Mouse (Mus musculus): ENCODE results near the gene Ulk4. TPM values are rescaled to one million over a fixed set of nuclear protein-coding genes. Genes with fewer than 3 reads are reported as not detected.

Gene Ulk4
- polyA plus RNA-seq, 1 experiment from 2014 or later: 198 TPM

DNA sequence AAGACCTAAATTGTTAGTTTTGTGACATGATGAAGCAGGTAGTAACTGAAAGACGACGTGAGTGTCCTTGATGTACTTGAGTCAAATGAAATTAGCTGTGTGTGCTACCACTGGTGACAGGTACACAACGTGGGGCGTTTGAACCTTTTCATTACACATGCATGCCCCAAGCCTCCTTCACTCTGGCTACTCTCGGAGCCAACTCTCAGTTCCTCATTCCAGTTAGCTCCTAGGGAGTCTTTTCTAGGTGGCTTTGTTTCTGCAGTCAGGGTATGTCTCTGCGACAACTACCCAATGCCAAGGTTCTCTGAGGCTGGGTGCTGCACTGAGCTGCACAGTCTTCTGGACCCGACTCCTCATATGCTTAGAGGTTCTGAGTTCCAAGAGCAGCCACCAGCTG, 100.6 kb downstream of the Ulk4 start:
- no peaks in the 10 kb centered on the region for H3K9me3 ChIP-seq
- H3K4me2 ChIP-seq (replicated peaks): no peak overlapping the region

GRCm38 (mm10) chr9:121175201-121175600, 101.8 kb downstream of the Ulk4 start:
- Histone ChIP-seq H3K4me2 (replicated peaks) (no peak overlapping the region), H3K9me3 (no peaks in the 10 kb centered on the region), H3K36me3 (no peaks in the 10 kb centered on the region), H3K27ac (no peak overlapping the region), H3K9ac (no peak overlapping the region), H3K4me1 (no peaks in the 10 kb centered on the region), H3K4me3 (no peak overlapping the region), H3K27me3 (no peaks in the 10 kb centered on the region)
- no peak for ATAC-seq (ENCODE audit: insufficient number of reproducible peaks, insufficient read depth, low FRiP score, low TSS enrichment)
- WGBS: 86% methylated on average over 11 of the region's 11 CpGs

More for the DNA sequence above, 100.6 kb downstream of the Ulk4 start:
- 87% methylated on average over 7 of the region's 7 CpGs for WGBS
- no peak overlapping the region for H3K4me3 ChIP-seq
- H3K27me3 ChIP-seq: no peaks in the 10 kb centered on the region
- H3K9ac ChIP-seq: no peak overlapping the region
- no peaks in the 10 kb centered on the region for H3K36me3 ChIP-seq
- no peak for ATAC-seq (ENCODE audit: insufficient number of reproducible peaks, insufficient read depth, low FRiP score, low TSS enrichment)
- no peaks in the 10 kb centered on the region for H3K4me1 ChIP-seq
- no peak overlapping the region for H3K27ac ChIP-seq

- 87% methylated on average over 6 of the region's 6 CpGs for WGBS
- no peaks in the 10 kb centered on the region for H3K27me3 ChIP-seq
- no peaks in the 10 kb centered on the region for H3K4me1 ChIP-seq
- no peak overlapping the region for H3K9ac ChIP-seq
- H3K4me2 ChIP-seq (replicated peaks): no peak overlapping the region
- no peak overlapping the region for H3K4me3 ChIP-seq
- ATAC-seq (ENCODE audit: insufficient number of reproducible peaks, insufficient read depth, low FRiP score, low TSS enrichment): no peak
- H3K27ac ChIP-seq: no peak overlapping the region
- no peaks in the 10 kb centered on the region for H3K9me3 ChIP-seq
- no peaks in the 10 kb centered on the region for H3K36me3 ChIP-seq
Measured at GRCm38 (mm10) chr9:121172123-121172522, 104.9 kb downstream of the Ulk4 start.

GRCm38 (mm10) chr9:121171609-121172008, 105.4 kb downstream of the Ulk4 start:
- no peak overlapping the region for H3K4me2 ChIP-seq (replicated peaks)
- H3K36me3 ChIP-seq: no peaks in the 10 kb centered on the region
- H3K9ac ChIP-seq: no peak overlapping the region
- no peak for ATAC-seq (ENCODE audit: insufficient number of reproducible peaks, insufficient read depth, low FRiP score, low TSS enrichment)
- H3K4me3 ChIP-seq: no peak overlapping the region
- H3K4me1 ChIP-seq: no peaks in the 10 kb centered on the region
- no peak overlapping the region for H3K27ac ChIP-seq
- H3K9me3 ChIP-seq: no peaks in the 10 kb centered on the region
- H3K27me3 ChIP-seq: no peaks in the 10 kb centered on the region
- WGBS: 64% methylated on average over 6 of the region's 6 CpGs

- 77% methylated on average over 7 of the region's 7 CpGs for WGBS
- H3K27me3 ChIP-seq: no peaks in the 10 kb centered on the region
- no peak for ATAC-seq (ENCODE audit: insufficient number of reproducible peaks, insufficient read depth, low FRiP score, low TSS enrichment)
Measured at GRCm38 (mm10) chr9:121164607-121165006, 112.4 kb downstream of the Ulk4 start.

DNA sequence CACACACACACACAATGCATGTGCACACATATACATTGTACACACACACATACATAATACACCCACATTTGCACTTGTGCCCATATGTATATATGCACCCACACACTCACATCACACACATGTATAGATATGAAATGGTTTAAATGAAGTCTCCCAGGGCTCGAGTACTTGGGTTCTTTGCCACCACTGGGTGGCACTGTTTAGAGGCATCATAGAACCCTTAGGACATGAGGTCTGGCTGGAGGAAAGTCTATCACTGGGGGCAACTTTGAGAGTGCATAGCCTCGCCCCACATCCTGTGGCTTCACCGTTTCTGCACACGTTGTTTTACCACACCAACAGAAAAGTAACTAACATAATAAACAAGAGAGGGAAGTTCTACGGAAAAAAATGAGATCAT, 114.2 kb downstream of the Ulk4 start:
- no peak overlapping the region for H3K9ac ChIP-seq
- no peak overlapping the region for H3K27ac ChIP-seq
- WGBS: 48% methylated on average over 5 of the region's 5 CpGs
- H3K4me3 ChIP-seq: no peak overlapping the region
- ATAC-seq (ENCODE audit: insufficient number of reproducible peaks, insufficient read depth, low FRiP score, low TSS enrichment): no peak
- H3K4me2 ChIP-seq (replicated peaks): no peak overlapping the region
- no peaks in the 10 kb centered on the region for H3K36me3 ChIP-seq
- no peaks in the 10 kb centered on the region for H3K4me1 ChIP-seq
- no peaks in the 10 kb centered on the region for H3K9me3 ChIP-seq
- no peaks in the 10 kb centered on the region for H3K27me3 ChIP-seq

More at GRCm38 (mm10) chr9:121164607-121165006, 112.4 kb downstream of the Ulk4 start:
- H3K36me3 ChIP-seq: no peaks in the 10 kb centered on the region
- H3K9ac ChIP-seq: no peak overlapping the region
- H3K27ac ChIP-seq: no peak overlapping the region
- H3K4me2 ChIP-seq (replicated peaks): no peak overlapping the region
- H3K4me1 ChIP-seq: no peaks in the 10 kb centered on the region
- no peaks in the 10 kb centered on the region for H3K9me3 ChIP-seq
- H3K4me3 ChIP-seq: no peak overlapping the region

DNA sequence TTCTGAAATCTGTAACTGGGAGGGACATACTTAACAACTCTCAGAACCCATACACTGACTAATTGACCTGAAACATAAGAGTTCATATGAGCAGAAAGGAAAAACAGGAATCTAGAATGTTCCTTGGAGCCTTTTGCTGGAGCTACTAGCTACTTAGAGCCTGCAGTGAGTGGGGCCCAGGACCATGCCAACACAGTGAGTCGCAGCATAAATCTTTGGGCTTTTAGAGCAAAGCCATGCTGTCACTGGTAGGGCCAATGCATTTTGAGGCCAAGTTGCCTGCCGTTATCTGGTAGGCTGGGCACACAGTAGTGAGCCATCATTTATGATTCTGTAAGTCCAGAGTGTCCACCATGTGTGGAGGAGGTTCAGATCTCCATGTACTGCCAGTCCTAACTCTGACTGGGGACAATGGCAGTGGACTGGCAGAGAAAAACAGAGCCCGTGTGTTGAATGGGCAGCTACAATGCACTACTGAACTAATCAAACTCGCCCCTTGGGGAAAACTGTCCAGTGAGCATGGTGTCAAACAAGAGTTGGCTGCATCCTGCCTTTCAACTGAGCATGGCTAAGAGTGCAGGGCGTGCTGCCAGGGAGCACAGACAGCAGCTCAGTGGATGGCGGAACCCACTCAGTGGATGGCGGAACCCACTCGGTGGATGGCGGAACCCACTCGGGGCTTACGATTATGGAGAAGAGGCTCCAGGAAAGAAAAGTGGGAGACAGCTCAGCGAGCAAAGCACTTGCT, 115.0 kb downstream of the Ulk4 start:
- Histone ChIP-seq H3K9ac (no peak overlapping the region), H3K4me1 (no peaks in the 10 kb centered on the region), H3K4me3 (no peak overlapping the region), H3K4me2 (replicated peaks) (no peak overlapping the region), H3K27me3 (no peaks in the 10 kb centered on the region), H3K27ac (no peak overlapping the region), H3K9me3 (no peaks in the 10 kb centered on the region), H3K36me3 (no peaks in the 10 kb centered on the region)
- WGBS: 91% methylated on average over 12 of the region's 12 CpGs
- ATAC-seq (ENCODE audit: insufficient number of reproducible peaks, insufficient read depth, low FRiP score, low TSS enrichment): no peak

DNA sequence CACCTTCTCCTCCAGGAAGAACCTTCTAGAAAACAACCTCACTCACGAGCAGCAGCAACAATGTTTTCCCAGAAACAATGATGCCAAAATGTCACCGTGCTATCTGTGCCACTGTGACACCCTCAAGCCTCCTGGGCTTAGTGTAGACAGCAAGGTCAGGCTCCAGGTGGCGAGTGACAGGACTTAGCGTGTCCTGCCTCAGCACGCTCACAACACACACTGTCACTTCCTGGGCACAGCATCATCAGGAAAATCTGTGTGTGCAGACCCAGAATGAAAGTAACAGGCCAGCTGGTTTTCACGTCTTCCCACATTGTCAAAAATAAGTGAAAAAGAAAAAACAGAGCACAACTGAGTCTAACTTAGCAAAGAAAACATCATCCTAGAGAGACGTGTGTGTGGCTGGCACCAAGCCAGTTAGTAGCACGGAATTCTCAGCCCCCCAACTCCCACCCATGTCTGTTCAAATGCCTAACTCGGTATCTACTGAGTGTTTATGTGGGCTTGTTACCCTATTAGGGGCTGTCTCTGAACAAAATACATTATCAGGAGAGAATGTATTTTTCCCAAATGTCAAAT, 120.7 kb downstream of the Ulk4 start:
- no peaks in the 10 kb centered on the region for H3K36me3 ChIP-seq
- H3K4me3 ChIP-seq: no peak overlapping the region
- no peak overlapping the region for H3K27ac ChIP-seq
- no peaks in the 10 kb centered on the region for H3K27me3 ChIP-seq
- no peak overlapping the region for H3K9ac ChIP-seq
- H3K9me3 ChIP-seq: no peaks in the 10 kb centered on the region
- no peaks in the 10 kb centered on the region for H3K4me1 ChIP-seq
- no peak for ATAC-seq (ENCODE audit: insufficient number of reproducible peaks, insufficient read depth, low FRiP score, low TSS enrichment)
- H3K4me2 ChIP-seq (replicated peaks): no peak overlapping the region
- WGBS: 65% methylated on average over 9 of the region's 9 CpGs

DNA sequence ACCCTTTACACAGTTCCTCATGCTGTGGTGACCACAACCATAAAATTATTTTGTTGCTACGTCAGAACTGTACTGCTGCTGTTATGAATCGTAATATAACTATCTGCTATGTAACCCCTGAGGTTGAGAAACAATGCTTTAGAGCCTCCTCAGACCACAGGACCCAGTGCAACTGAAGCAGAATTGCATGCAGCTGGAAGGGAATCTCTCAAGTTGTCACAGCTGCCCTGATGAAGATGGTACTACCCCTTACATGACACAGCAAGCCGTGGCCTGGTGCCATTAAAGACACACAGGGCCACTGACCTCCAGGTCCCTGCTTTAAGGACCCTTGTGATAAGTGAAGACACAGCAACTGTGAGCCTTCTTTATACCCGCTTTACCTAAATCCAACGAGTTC, 123.7 kb downstream of the Ulk4 start:
- H3K4me2 ChIP-seq (replicated peaks): no peak overlapping the region
- no peaks in the 10 kb centered on the region for H3K36me3 ChIP-seq
- no peak overlapping the region for H3K4me3 ChIP-seq
- WGBS: 85% methylated on average over 5 of the region's 5 CpGs
- H3K9ac ChIP-seq: no peak overlapping the region
- no peaks in the 10 kb centered on the region for H3K27me3 ChIP-seq
- ATAC-seq (ENCODE audit: insufficient number of reproducible peaks, insufficient read depth, low FRiP score, low TSS enrichment): no peak
- H3K4me1 ChIP-seq: peaks cover 15% of the 10 kb centered on the region; the same call in 1 of the 2 replicates
- no peak overlapping the region for H3K27ac ChIP-seq
- no peaks in the 10 kb centered on the region for H3K9me3 ChIP-seq

GRCm38 (mm10) chr9:121148602-121149001, 128.4 kb downstream of the Ulk4 start:
- 13% methylated on average over 3 of the region's 3 CpGs for WGBS
- Histone ChIP-seq H3K27ac (no peak overlapping the region), H3K27me3 (no peaks in the 10 kb centered on the region), H3K9ac (no peak overlapping the region), H3K4me2 (replicated peaks) (no peak overlapping the region), H3K9me3 (no peaks in the 10 kb centered on the region), H3K4me1 (peaks cover 15% of the 10 kb centered on the region; the same call in 1 of the 2 replicates), H3K36me3 (no peaks in the 10 kb centered on the region), H3K4me3 (no peak overlapping the region)
- ATAC-seq (ENCODE audit: insufficient number of reproducible peaks, insufficient read depth, low FRiP score, low TSS enrichment): no peak

GRCm38 (mm10) chr9:121143208-121143607, 133.8 kb downstream of the Ulk4 start:
- Histone ChIP-seq H3K4me1 (no peaks in the 10 kb centered on the region), H3K4me3 (no peak overlapping the region), H3K27ac (no peak overlapping the region), H3K4me2 (replicated peaks) (no peak overlapping the region), H3K9me3 (no peaks in the 10 kb centered on the region), H3K9ac (no peak overlapping the region), H3K27me3 (no peaks in the 10 kb centered on the region), H3K36me3 (no peaks in the 10 kb centered on the region)
- ATAC-seq (ENCODE audit: insufficient number of reproducible peaks, insufficient read depth, low FRiP score, low TSS enrichment): no peak
- 86% methylated on average over 6 of the region's 6 CpGs for WGBS

GRCm38 (mm10) chr9:121132549-121132948, 144.4 kb downstream of the Ulk4 start:
- ATAC-seq (ENCODE audit: insufficient number of reproducible peaks, insufficient read depth, low FRiP score, low TSS enrichment): no peak
- WGBS: 73% methylated on average over 6 of the region's 6 CpGs

More at GRCm38 (mm10) chr9:121132549-121132948, 144.4 kb downstream of the Ulk4 start:
- no peak overlapping the region for H3K4me2 ChIP-seq (replicated peaks)
- no peaks in the 10 kb centered on the region for H3K9me3 ChIP-seq
- no peaks in the 10 kb centered on the region for H3K4me1 ChIP-seq
- H3K9ac ChIP-seq: no peak overlapping the region
- no peaks in the 10 kb centered on the region for H3K27me3 ChIP-seq
- H3K27ac ChIP-seq: no peak overlapping the region
- no peaks in the 10 kb centered on the region for H3K36me3 ChIP-seq
- no peak overlapping the region for H3K4me3 ChIP-seq

Data from embryonic facial prominence, embryonic 12.5 days (tissue).